Mouse (Mus musculus) embryonic facial prominence, embryonic 11.5 days (tissue): Measurements from ENCODE around the gene Usp40. TPM values are rescaled to one million over a fixed set of nuclear protein-coding genes. Genes with fewer than 3 reads are reported as not detected.
"Not testable (repeated sequence)": the region's sequence is repeated elsewhere in the genome, so short reads cannot be mapped to it uniquely, and the experiment has no call there.

ENCODE experiments used
- ATAC-seq: fragments of 200-750 bp; cut with Nextera tagmentation; replicated peaks from 2 replicates; pipeline ENCODE4 v1.8.0; 2017; ENCODE audit warnings: low read depth; ENCODE audit not compliant: insufficient number of reproducible peaks, low FRiP score, low TSS enrichment
- DNase-seq: peaks from one replicate; pipeline ENCODE4 v3.0.0-alpha.2; 2015; ENCODE audit warnings: low spot score
- H3K27ac ChIP-seq: fragments of 300-500 bp; sonication (generic); replicated peaks from 2 replicates; pipeline ENCODE4 v1.5.1; 2014; ENCODE audit warnings: mild to moderate bottlenecking, low read depth, low read length, control low read depth
- H3K27me3 ChIP-seq: fragments of 300-500 bp; sonication (generic); 2 replicates; pipeline ENCODE4 v1.6.1; 2014; ENCODE audit warnings: mild to moderate bottlenecking, low read length, moderate library complexity, mixed read lengths; ENCODE audit not compliant: control insufficient read depth, insufficient read depth
- H3K36me3 ChIP-seq: fragments of 300-500 bp; sonication (generic); replicated peaks from 2 replicates; pipeline ENCODE4 v1.6.1; 2014; ENCODE audit warnings: low read depth, mild to moderate bottlenecking, low read length, moderate library complexity, mixed read lengths; ENCODE audit not compliant: control insufficient read depth, insufficient read depth
- H3K4me1 ChIP-seq: fragments of 300-500 bp; sonication (generic); 2 replicates; pipeline ENCODE4 v1.6.1; 2014; ENCODE audit warnings: low read length, mixed read lengths; ENCODE audit not compliant: control insufficient read depth, insufficient read depth
- H3K4me2 ChIP-seq: fragments of 300-500 bp; sonication (generic); 2 replicates; pipeline ENCODE4 v1.6.1; 2014; ENCODE audit warnings: low read depth, mild to moderate bottlenecking, control low read depth, low read length, moderate library complexity
- H3K4me3 ChIP-seq: fragments of 300-500 bp; sonication (generic); 2 replicates; pipeline ENCODE4 v1.5.1; 2014; ENCODE audit warnings: low read depth, low read length, control low read depth
- H3K9ac ChIP-seq: fragments of 300-500 bp; sonication (generic); replicated peaks from 2 replicates; pipeline ENCODE4 v1.6.1; 2014; ENCODE audit warnings: mild to moderate bottlenecking, control low read depth, low read length
- H3K9me3 ChIP-seq: fragments of 300-500 bp; sonication (generic); replicated peaks from 2 replicates; pipeline ENCODE4 v1.6.1; 2016; ENCODE audit warnings: mild to moderate bottlenecking, low read length, inconsistent platforms, mixed read lengths; ENCODE audit not compliant: control insufficient read depth
- WGBS: fragments of 180-500 bp; shearing (Covaris S2); extraction: QIAGEN DNeasy Blood & Tissue Kit; methylation state at CpG from one replicate; pipeline ENCODE4 v1.1.7; 2014; 5-methylcytosine and 5-hydroxymethylcytosine counted together
- polyA plus RNA-seq: library from polyadenylated mRNA; unstranded; fragments of >200 nt; fragmentation: Nextera tagmentation; extraction: Ambion mirVana; gene quantifications from 2 replicates; pipeline ENCODE4 v1.2.1, GENCODE M21; 2014

Usp40 gene
- 34.6 and 36.6 TPM in 2 replicates for polyA plus RNA-seq

GRCm38 (mm10) chr1:88008211-88008697 lies at the start of gene Usp40:
Usp40 (minus strand) TSS chr1:88008551.
- no peaks in the 10 kb centered on the region for H3K4me1 ChIP-seq
- peak; percentile 87 for DNase-seq
- 0% methylated on average over 45 of the region's 45 CpGs for WGBS

GRCm38 (mm10) chr1:88055088-88055487 lies 46.7 kb upstream of the Usp40 start, which contains the start of gene Ugt1a10:
Ugt1a10 (plus strand) TSS chr1:88055388.
- H3K4me2 ChIP-seq = no peak within 1 kb of the TSS
- H3K27me3 ChIP-seq = no peaks in the 10 kb centered on the region
- DNase-seq = no peak
- no peak within 1 kb of the TSS for H3K9ac ChIP-seq
- no peaks in the 10 kb centered on the region for H3K4me1 ChIP-seq
- H3K9me3 ChIP-seq = no peaks in the 10 kb centered on the region
- H3K27ac ChIP-seq = no peak within 1 kb of the TSS
- no peak for ATAC-seq
- WGBS = 85% methylated on average over 1 of the region's 1 CpGs
- no peak within 1 kb of the TSS for H3K4me3 ChIP-seq
- H3K36me3 ChIP-seq = no peaks in the 10 kb centered on the region

More at GRCm38 (mm10) chr1:88008211-88008697, at the start of gene Usp40:
- Histone ChIP-seq H3K27me3 (no peaks in the 10 kb centered on the region), H3K36me3 (no peaks in the 10 kb centered on the region), H3K4me2 (peak within 1 kb of the TSS; percentile 75), H3K4me3 (peak within 1 kb of the TSS; percentile 66), H3K9me3 (no peaks in the 10 kb centered on the region), H3K9ac (peak within 1 kb of the TSS; percentile 95), H3K27ac (peak within 1 kb of the TSS; percentile 88)
- ATAC-seq = peak; percentile 90

- not testable (repeated sequence) for H3K9ac ChIP-seq, H3K4me2 ChIP-seq, H3K4me1 ChIP-seq, H3K9me3 ChIP-seq, ATAC-seq, H3K36me3 ChIP-seq, DNase-seq, H3K4me3 ChIP-seq, H3K27ac ChIP-seq, H3K27me3 ChIP-seq
- 76% methylated on average over 2 of the region's 2 CpGs for WGBS
Observed at GRCm38 (mm10) chr1:88047408-88047807, 39.1 kb upstream of the Usp40 start.

GRCm38 (mm10) chr1:88044832-88045437 lies 36.6 kb upstream of the Usp40 start:
- H3K27ac ChIP-seq, H3K9ac ChIP-seq, H3K4me3 ChIP-seq, H3K4me1 ChIP-seq, H3K36me3 ChIP-seq, ATAC-seq, H3K9me3 ChIP-seq, H3K4me2 ChIP-seq, DNase-seq, H3K27me3 ChIP-seq: not testable (repeated sequence)
- WGBS = 74% methylated on average over 3 of the region's 5 CpGs

- H3K27ac ChIP-seq, H3K4me3 ChIP-seq, H3K9me3 ChIP-seq, H3K4me1 ChIP-seq, H3K27me3 ChIP-seq, ATAC-seq, H3K36me3 ChIP-seq, DNase-seq, H3K9ac ChIP-seq, H3K4me2 ChIP-seq: not testable (repeated sequence)
- WGBS = 33% methylated on average over 1 of the region's 2 CpGs
Observed at GRCm38 (mm10) chr1:88043044-88043443, 34.7 kb upstream of the Usp40 start.

- not testable (repeated sequence) for H3K36me3 ChIP-seq, H3K9me3 ChIP-seq, H3K27me3 ChIP-seq, H3K4me1 ChIP-seq, H3K9ac ChIP-seq, H3K4me2 ChIP-seq, H3K4me3 ChIP-seq, DNase-seq, H3K27ac ChIP-seq, ATAC-seq
- 73% methylated on average over 3 of the region's 3 CpGs for WGBS
Observed at GRCm38 (mm10) chr1:88025244-88025643, 16.9 kb upstream of the Usp40 start.

GRCm38 (mm10) chr1:88015371-88015770 lies 7.0 kb upstream of the Usp40 start:
- WGBS = 87% methylated on average over 6 of the region's 6 CpGs
- no peak for DNase-seq
- no peak for ATAC-seq
- no peaks in the 10 kb centered on the region for H3K27me3 ChIP-seq
- no peaks in the 10 kb centered on the region for H3K36me3 ChIP-seq
- H3K4me2 ChIP-seq = no peak overlapping the region
- no peak overlapping the region for H3K27ac ChIP-seq
- H3K4me3 ChIP-seq = no peak overlapping the region
- H3K4me1 ChIP-seq = no peaks in the 10 kb centered on the region
- H3K9ac ChIP-seq = no peak overlapping the region
- no peaks in the 10 kb centered on the region for H3K9me3 ChIP-seq

- Histone ChIP-seq H3K4me1 (no peaks in the 10 kb centered on the region), H3K9me3 (no peaks in the 10 kb centered on the region), H3K36me3 (no peaks in the 10 kb centered on the region), H3K4me3 (no peak overlapping the region), H3K4me2 (no peak overlapping the region), H3K27ac (no peak overlapping the region), H3K9ac (no peak overlapping the region), H3K27me3 (no peaks in the 10 kb centered on the region)
- no peak for ATAC-seq
- no peak for DNase-seq
- WGBS = 95% methylated on average over 4 of the region's 4 CpGs
Observed at GRCm38 (mm10) chr1:88014671-88015070, 6.3 kb upstream of the Usp40 start.
